Mouse (Mus musculus): ENCODE results near the gene Hs6st3. TPM values are rescaled to one million over a fixed set of nuclear protein-coding genes. Genes with fewer than 3 reads are reported as not detected.
A peak's percentile ranks its signal among the peaks of the same experiment; 100 is the strongest.

The Hs6st3 gene
- polyA plus RNA-seq, 1 experiment from 2014 or later: 0.35 TPM

DNA sequence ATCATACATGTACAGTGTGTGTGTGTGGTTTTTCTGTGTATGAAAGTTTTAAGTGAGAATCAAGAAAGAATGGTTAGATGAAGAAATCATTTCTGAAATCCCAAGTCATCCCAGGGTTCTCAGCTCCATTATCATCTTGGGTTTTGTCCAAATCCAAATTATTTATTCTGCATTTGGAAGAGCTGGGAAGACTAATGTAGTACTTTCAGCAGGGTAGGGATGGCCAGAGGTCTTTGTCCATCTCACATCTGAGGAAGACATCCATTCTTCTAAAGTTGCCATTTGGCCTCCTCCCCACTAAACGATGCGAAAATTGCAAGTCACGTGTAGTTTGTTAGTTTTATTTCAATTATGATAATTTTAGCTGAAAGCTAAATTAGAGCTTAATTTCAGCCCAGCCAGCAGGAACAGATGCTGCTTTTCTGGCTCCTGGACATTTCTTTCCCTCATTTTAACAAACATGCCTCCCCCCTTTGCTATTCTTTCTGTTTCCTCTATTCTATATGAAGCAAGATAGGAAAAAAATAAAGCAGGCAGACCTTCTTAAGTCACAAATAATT is 229.8 kb downstream of the Hs6st3 start:
- H3K4me3 ChIP-seq: no peak overlapping the region
- H3K4me1 ChIP-seq: peaks cover 4% of the 10 kb centered on the region; the same call in 1 of the 2 replicates
- peak; percentile 27; the same call in 1 of the 2 replicates for ATAC-seq
- WGBS: 70% methylated on average over 3 of the region's 3 CpGs
- no peak overlapping the region for H3K9ac ChIP-seq
- H3K27ac ChIP-seq: no peak overlapping the region
- H3K9me3 ChIP-seq (replicated peaks): no peaks in the 10 kb centered on the region
- no peak overlapping the region for H3K4me2 ChIP-seq
- no peaks in the 10 kb centered on the region for H3K36me3 ChIP-seq (ENCODE audit: poor library complexity, severe bottlenecking)
- no peaks in the 10 kb centered on the region for H3K27me3 ChIP-seq

DNA sequence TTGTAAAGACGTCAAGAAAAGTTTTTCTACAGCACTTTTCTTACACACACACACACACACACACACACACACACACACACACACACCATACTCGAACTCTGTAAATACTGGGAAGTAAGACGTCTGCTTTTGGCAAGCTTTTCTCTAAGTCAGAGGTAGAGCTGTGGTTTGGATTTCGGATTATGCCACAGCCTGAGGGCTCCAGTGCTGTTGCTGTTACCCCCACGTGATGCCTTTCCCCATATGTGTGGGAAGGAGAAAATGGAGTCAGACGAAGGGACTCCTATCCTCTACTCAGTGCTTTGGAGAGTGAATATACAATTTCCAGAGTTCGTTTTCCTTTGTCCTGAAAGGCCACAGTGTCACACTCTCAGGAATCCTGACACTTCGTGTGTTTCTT is 231.1 kb downstream of the Hs6st3 start:
- no peak for ATAC-seq
- Histone ChIP-seq H3K4me3 (no peak overlapping the region), H3K4me2 (no peak overlapping the region), H3K4me1 (peaks cover 4% of the 10 kb centered on the region; the same call in 1 of the 2 replicates), H3K27ac (no peak overlapping the region), H3K9ac (no peak overlapping the region), H3K36me3 (ENCODE audit: poor library complexity, severe bottlenecking) (no peaks in the 10 kb centered on the region), H3K27me3 (no peaks in the 10 kb centered on the region), H3K9me3 (replicated peaks) (no peaks in the 10 kb centered on the region)
- WGBS: 73% methylated on average over 8 of the region's 8 CpGs

DNA sequence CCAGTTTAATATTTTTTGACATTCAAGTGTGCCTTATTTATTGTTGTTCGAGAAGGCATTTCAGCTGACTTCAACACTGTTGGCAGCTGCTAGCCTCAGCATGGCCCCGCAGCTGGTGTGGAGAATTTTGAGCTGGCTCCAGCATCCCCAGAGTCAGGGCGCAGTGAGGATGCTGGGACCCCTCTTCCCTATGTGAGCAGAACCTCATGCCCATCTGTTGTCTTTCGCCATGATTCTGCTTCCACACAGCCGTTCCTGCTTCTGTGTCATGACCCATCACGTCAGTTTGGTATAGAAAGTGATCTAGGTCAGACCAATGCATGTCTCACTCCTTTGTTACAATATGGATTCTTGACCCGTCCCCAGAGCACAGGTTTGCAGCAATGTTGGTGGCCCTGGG is 231.9 kb downstream of the Hs6st3 start:
- Histone ChIP-seq H3K4me1 (peaks cover 4% of the 10 kb centered on the region; the same call in 1 of the 2 replicates), H3K4me2 (no peak overlapping the region), H3K36me3 (ENCODE audit: poor library complexity, severe bottlenecking) (no peaks in the 10 kb centered on the region), H3K4me3 (no peak overlapping the region), H3K27me3 (no peaks in the 10 kb centered on the region), H3K9me3 (replicated peaks) (no peaks in the 10 kb centered on the region), H3K9ac (no peak overlapping the region), H3K27ac (no peak overlapping the region)
- WGBS: 79% methylated on average over 7 of the region's 7 CpGs
- no peak for ATAC-seq

DNA sequence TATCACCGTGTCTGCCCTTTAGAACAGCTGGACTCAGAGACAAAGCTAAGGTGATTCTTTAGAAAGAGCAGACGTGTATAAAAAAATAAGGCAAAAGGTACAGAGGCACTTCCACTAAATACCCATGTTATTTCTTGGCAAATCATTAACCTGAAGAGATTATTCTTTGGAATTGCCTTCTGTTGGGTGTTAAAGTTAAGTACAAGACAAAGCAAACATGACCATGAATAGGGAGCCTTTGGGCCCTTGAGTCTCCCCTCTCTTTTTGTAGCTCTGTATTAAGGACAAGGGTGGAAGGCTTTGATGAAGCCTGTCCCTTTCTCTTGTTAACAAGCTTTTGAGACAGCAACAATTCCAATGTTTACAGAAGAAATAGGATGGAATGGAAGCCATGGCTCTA is 241.2 kb downstream of the Hs6st3 start:
- WGBS: 80% methylated on average over 2 of the region's 2 CpGs
- Histone ChIP-seq H3K27me3 (no peaks in the 10 kb centered on the region), H3K9ac (no peak overlapping the region), H3K36me3 (ENCODE audit: poor library complexity, severe bottlenecking) (no peaks in the 10 kb centered on the region), H3K27ac (no peak overlapping the region), H3K4me3 (no peak overlapping the region), H3K4me2 (no peak overlapping the region), H3K4me1 (no peaks in the 10 kb centered on the region), H3K9me3 (replicated peaks) (no peaks in the 10 kb centered on the region)
- ATAC-seq: no peak

DNA sequence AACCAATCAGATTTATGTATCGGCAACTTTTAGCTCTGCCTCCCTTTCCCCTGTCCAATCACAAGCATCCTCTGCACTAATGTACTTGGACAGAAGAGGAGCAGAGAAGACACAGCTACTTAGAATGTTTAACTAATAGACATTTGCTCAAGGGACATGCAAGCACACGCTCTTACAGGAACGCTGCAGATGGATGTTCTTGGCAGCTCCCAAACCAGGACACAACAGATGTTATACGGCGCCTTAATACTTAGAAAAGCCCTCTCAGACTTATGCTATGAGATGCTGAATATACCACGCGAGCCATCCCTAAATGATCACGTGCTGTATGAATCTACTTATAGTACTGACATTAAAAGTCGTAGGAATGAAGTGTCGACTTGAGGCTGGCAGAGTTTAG is 263.5 kb downstream of the Hs6st3 start:
- Histone ChIP-seq H3K27ac (no peak overlapping the region), H3K4me3 (no peak overlapping the region)
- 92% methylated on average over 10 of the region's 10 CpGs for WGBS

DNA sequence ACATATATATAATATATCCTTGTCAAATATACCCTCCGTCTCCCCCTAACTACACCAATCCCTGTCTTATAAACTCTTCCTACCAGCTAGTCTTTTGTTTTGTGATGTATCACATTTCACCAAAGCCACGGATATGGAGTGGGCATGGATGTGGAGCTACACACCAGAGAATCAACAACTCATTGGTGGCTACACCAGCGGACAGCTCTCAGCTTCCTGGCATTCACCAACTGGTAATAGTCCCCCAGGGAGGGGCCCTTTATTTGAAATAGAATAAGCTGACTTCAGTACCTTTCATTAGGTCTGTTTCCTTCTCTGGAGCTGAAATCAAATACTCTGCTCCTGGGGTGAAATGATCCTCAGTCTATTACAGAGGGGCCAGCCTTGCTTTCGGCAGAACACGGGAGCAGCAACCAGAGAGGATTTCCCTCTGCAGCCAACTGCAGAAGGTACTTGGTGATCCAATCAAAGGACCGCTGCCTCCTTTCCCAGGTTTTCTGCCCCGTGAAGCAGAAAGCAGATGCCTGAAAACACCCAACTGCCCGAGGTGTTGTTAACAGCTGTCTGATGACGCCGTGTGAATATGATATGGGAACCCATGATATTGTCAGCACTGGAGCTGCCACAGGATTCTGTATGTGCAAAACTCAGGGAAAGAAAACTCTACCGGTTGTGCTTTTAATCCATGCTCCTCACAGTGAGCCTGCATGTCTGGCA is 271.4 kb downstream of the Hs6st3 start:
- no peak for ATAC-seq
- H3K9ac ChIP-seq: no peak overlapping the region
- H3K27me3 ChIP-seq: no peaks in the 10 kb centered on the region
- no peak overlapping the region for H3K4me2 ChIP-seq
- H3K36me3 ChIP-seq (ENCODE audit: poor library complexity, severe bottlenecking): no peaks in the 10 kb centered on the region
- 63% methylated on average over 11 of the region's 11 CpGs for WGBS
- H3K4me1 ChIP-seq: no peaks in the 10 kb centered on the region
- no peak overlapping the region for H3K27ac ChIP-seq
- H3K9me3 ChIP-seq (replicated peaks): no peaks in the 10 kb centered on the region
- H3K4me3 ChIP-seq: no peak overlapping the region

More for the DNA sequence above, 263.5 kb downstream of the Hs6st3 start:
- Histone ChIP-seq H3K9ac (no peak overlapping the region), H3K27me3 (no peaks in the 10 kb centered on the region), H3K9me3 (replicated peaks) (no peaks in the 10 kb centered on the region), H3K4me2 (no peak overlapping the region), H3K36me3 (ENCODE audit: poor library complexity, severe bottlenecking) (no peaks in the 10 kb centered on the region), H3K4me1 (no peaks in the 10 kb centered on the region)
- ATAC-seq: no peak

DNA sequence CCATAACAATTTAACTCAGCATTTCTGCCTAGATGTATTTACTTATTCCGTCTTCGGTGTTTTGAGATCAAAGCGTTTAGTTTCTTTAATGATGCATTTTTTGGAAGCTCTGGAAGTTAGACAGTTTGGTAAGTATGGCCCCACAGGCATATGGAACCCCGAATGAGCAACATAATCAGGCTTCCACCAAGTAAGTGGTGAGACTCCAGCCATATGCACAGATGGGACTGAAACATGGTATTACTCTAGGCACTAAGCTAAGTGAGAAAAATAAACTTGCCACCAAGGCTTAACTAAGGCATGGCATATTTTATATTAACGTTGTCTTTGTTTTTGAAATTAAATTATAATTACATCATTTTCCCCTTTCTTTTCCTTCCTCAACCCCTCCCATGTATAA is 284.8 kb downstream of the Hs6st3 start:
- peak; percentile 63; the same call in 1 of the 2 replicates for ATAC-seq
- Histone ChIP-seq H3K9me3 (replicated peaks) (no peaks in the 10 kb centered on the region), H3K27ac (no peak overlapping the region), H3K9ac (no peak overlapping the region), H3K4me2 (no peak overlapping the region), H3K27me3 (no peaks in the 10 kb centered on the region), H3K36me3 (ENCODE audit: poor library complexity, severe bottlenecking) (no peaks in the 10 kb centered on the region), H3K4me3 (no peak overlapping the region), H3K4me1 (no peaks in the 10 kb centered on the region)
- WGBS: 86% methylated on average over 5 of the region's 5 CpGs

DNA sequence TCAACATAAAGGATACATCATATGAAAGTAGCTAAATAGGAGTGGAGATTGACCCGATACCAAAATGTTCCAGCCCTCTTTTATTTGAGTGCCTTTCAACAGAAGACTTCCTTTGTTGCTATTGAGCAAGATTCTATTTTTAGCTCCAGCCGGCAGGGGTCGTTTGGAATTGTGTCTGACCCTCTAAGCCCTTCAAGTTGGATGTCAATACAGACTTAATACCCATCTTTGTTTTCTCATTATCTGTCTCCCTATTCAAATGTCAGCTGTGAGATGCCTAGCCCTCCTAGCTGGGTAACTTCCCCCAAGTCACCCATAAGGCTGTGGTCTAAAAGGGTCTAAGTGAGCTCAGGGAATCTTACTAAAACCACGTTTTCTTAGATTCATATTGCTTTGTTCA is 312.3 kb downstream of the Hs6st3 start:
- Histone ChIP-seq H3K4me1 (peaks cover 5% of the 10 kb centered on the region; the same call in 1 of the 2 replicates), H3K4me3 (no peak overlapping the region), H3K9ac (no peak overlapping the region), H3K36me3 (ENCODE audit: poor library complexity, severe bottlenecking) (no peaks in the 10 kb centered on the region), H3K27me3 (no peaks in the 10 kb centered on the region), H3K27ac (no peak overlapping the region), H3K4me2 (no peak overlapping the region), H3K9me3 (replicated peaks) (no peaks in the 10 kb centered on the region)
- WGBS: 9% methylated on average over 4 of the region's 4 CpGs
- ATAC-seq: no peak

DNA sequence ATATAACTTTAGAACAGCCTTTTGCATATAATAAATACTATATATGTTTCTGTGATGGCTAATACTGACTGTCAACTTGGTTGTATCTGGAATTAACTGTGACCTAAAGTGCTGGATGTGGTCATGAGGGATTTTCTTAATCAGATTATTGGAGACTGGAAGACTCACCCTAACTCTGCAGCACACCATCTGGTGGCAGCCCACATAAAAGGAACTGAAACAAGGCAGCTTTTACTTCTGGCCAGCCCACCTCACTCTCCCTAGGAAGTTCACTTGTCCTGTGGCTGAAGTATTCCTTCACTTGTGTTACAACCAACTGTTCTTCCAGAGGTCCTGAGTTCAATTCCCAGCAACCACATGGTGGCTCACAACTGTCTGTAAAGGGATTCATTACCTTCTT is 313.5 kb downstream of the Hs6st3 start:
- H3K4me2 ChIP-seq: no peak overlapping the region
- no peak for ATAC-seq

DNA sequence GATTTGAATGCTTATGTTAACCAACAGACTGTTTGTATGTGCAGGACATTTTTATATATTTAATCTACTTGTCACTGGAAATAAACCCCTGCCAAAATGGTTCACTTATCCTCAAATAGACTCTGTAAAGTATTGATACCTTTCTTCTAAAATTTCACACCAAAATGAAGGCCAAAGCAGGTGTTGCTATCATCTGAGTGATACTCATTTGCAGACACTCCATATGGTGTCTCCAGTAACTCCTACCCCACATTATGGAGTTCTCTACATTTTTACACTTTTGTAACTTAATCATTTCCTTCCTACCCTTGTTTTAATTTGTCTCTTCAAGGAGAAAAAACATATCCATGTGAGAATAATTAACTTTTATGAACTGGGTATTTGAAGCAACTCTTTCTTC is 314.2 kb downstream of the Hs6st3 start:
- no peak for ATAC-seq
- H3K4me1 ChIP-seq: peaks cover 5% of the 10 kb centered on the region; the same call in 1 of the 2 replicates
- H3K9ac ChIP-seq: no peak overlapping the region
- no peaks in the 10 kb centered on the region for H3K36me3 ChIP-seq (ENCODE audit: poor library complexity, severe bottlenecking)
- H3K27ac ChIP-seq: no peak overlapping the region
- H3K27me3 ChIP-seq: no peaks in the 10 kb centered on the region
- no peaks in the 10 kb centered on the region for H3K9me3 ChIP-seq (replicated peaks)
- H3K4me2 ChIP-seq: no peak overlapping the region
- no peak overlapping the region for H3K4me3 ChIP-seq

More for the DNA sequence above, 313.5 kb downstream of the Hs6st3 start:
- H3K4me1 ChIP-seq: peaks cover 5% of the 10 kb centered on the region; the same call in 1 of the 2 replicates
- H3K27ac ChIP-seq: no peak overlapping the region
- H3K27me3 ChIP-seq: no peaks in the 10 kb centered on the region
- H3K36me3 ChIP-seq (ENCODE audit: poor library complexity, severe bottlenecking): no peaks in the 10 kb centered on the region
- H3K9me3 ChIP-seq (replicated peaks): no peaks in the 10 kb centered on the region
- H3K4me3 ChIP-seq: no peak overlapping the region
- H3K9ac ChIP-seq: no peak overlapping the region

DNA sequence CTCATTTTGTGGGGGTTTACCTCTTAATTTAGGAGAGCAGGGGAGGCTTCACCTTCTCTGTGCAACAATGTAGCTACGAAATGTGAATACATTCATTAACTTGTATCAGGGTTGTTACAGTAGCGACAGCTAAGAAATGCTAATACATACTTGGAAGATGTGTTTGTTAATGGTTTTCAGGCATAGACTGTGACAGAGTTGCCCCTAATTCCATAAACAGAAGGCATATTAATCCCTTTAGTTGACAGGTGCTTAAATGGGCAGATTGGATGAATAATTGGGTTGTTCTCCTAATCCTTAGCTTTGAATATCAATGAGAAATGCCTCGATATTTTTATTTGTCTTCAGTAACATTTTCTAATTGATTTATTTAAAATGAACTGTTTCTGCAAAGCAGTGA is 314.7 kb downstream of the Hs6st3 start:
- Histone ChIP-seq H3K27me3 (no peaks in the 10 kb centered on the region), H3K9ac (no peak overlapping the region), H3K4me3 (no peak overlapping the region), H3K4me2 (no peak overlapping the region), H3K9me3 (replicated peaks) (no peaks in the 10 kb centered on the region), H3K27ac (no peak overlapping the region), H3K4me1 (peaks cover 5% of the 10 kb centered on the region; the same call in 1 of the 2 replicates), H3K36me3 (ENCODE audit: poor library complexity, severe bottlenecking) (no peaks in the 10 kb centered on the region)
- ATAC-seq: 0 out of 2 replicates have a peak, but pooled peaks have one; percentile 33
- WGBS: 56% methylated on average over 3 of the region's 3 CpGs

DNA sequence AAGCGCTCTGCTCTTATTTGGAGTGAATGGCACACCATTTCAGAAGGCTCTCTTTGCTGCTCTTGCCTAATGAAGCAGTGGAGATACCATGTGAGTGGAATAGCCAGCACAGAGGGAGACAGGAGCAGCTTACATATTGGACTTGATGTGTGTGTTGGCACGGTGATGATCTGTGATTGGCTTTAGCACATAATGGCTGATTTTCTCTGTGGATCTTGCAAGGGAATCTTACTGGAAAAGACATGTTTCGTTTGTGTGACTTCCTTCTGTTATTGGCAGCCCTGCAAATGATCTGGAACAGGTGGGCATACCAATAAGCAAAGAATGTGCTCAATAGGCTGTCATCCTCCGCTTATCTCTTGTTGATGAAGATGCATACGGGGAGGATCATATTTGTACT is 326.2 kb downstream of the Hs6st3 start:
- WGBS: 76% methylated on average over 5 of the region's 5 CpGs
- ATAC-seq: peak; percentile 38; the same call in 1 of the 2 replicates

More for the DNA sequence above, 326.2 kb downstream of the Hs6st3 start:
- H3K27ac ChIP-seq: no peak overlapping the region
- H3K4me2 ChIP-seq: no peak overlapping the region
- H3K9ac ChIP-seq: no peak overlapping the region
- no peaks in the 10 kb centered on the region for H3K36me3 ChIP-seq (ENCODE audit: poor library complexity, severe bottlenecking)
- H3K4me3 ChIP-seq: no peak overlapping the region
- no peaks in the 10 kb centered on the region for H3K27me3 ChIP-seq
- no peaks in the 10 kb centered on the region for H3K9me3 ChIP-seq (replicated peaks)
- H3K4me1 ChIP-seq: 0 out of 2 replicates have a peak, but pooled peaks cover 4% of the 10 kb centered on the region

Measured in forebrain, embryonic 13.5 days (tissue).